9 mouse cellular contexts compared by ENCODE assay signal in genomic region chr9:117250036-117250830, GRCm38 (mm10).
DNase-seq lines count a peak whose midpoint lies in the region; ATAC-seq and TF ChIP-seq lines count a peak whose summit lies in the region.
"Had no signal": no experiment of that assay in that cellular context is flagged by ENCODE, and none has a peak within 500 bp of the region (broad histone marks: within the 10 kb centered on the region; RNA-seq: fewer than 3 reads in every experiment).

No protein-coding gene starts in this region.

- peaks cover 66% of the 10 kb centered on the region for H3K79me2 ChIP-seq in myocyte (ENCODE audit: control insufficient read depth, insufficient read depth)

- peak overlapping the region; percentile 65 for H3ac ChIP-seq in myocyte (ENCODE audit: control insufficient read depth, insufficient read length)

- peak overlapping the region; percentile 92; the same call in 1 of the 2 replicates for H3K27ac ChIP-seq in kidney, embryonic 14.5 days (ENCODE audit: low read depth, low read length)
- H3K27ac ChIP-seq in embryonic facial prominence, embryonic 11.5 days (replicated peaks; ENCODE audit: low read depth, low read length): peak overlapping the region; percentile 68; the same call in 1 of the 2 replicates
- peak overlapping the region; percentile 29; the same call in 1 of the 2 replicates for H3K27ac ChIP-seq in hindbrain, embryonic 16.5 days (ENCODE audit: low read depth, low read length)

- H3K4me2 ChIP-seq in kidney, embryonic 14.5 days (replicated peaks; ENCODE audit: low read depth, low read length): peak overlapping the region; percentile 55
- peak overlapping the region; percentile 64 for H3K4me2 ChIP-seq in embryonic facial prominence, embryonic 11.5 days (ENCODE audit: low read depth, low read length)
- H3K4me2 ChIP-seq in hindbrain, embryonic 16.5 days (ENCODE audit: low read length): peak overlapping the region; percentile 71
- H3K4me2 ChIP-seq in myocyte (ENCODE audit: low read depth): peak overlapping the region; percentile 81

- H3K9ac ChIP-seq in kidney, embryonic 14.5 days (ENCODE audit: low read depth, low read length): peak overlapping the region; percentile 84
- peak overlapping the region; percentile 81 for H3K9ac ChIP-seq in embryonic facial prominence, embryonic 11.5 days (replicated peaks; ENCODE audit: low read length)
- peak overlapping the region; percentile 72 for H3K9ac ChIP-seq in hindbrain, embryonic 16.5 days (ENCODE audit: low read depth, low read length)

- no peaks in the 10 kb centered on the region for H3K9me3 ChIP-seq in kidney, embryonic 14.5 days (ENCODE audit: control insufficient read depth, low read length)
- no peaks in the 10 kb centered on the region for H3K9me3 ChIP-seq in embryonic facial prominence, embryonic 11.5 days (replicated peaks; ENCODE audit: control insufficient read depth, low read length)
- H3K9me3 ChIP-seq in hindbrain, embryonic 16.5 days (ENCODE audit: control insufficient read depth, low read length): no peaks in the 10 kb centered on the region

- ATAC-seq in kidney, embryonic 14.5 days (ENCODE audit: low FRiP score, low TSS enrichment): no peak
- 0 out of 2 replicates have a peak, but pooled peaks have one; percentile 40 for ATAC-seq in embryonic facial prominence, embryonic 11.5 days (replicated peaks; ENCODE audit: insufficient number of reproducible peaks, low FRiP score, low TSS enrichment, low read depth)
- 0 out of 2 replicates have a peak, but pooled peaks have one; percentile 50 for ATAC-seq in hindbrain, embryonic 16.5 days

- no peaks in the 10 kb centered on the region for H3K36me3 ChIP-seq in kidney, embryonic 14.5 days (ENCODE audit: control insufficient read depth, insufficient read depth, low read length)
- H3K36me3 ChIP-seq in embryonic facial prominence, embryonic 11.5 days (replicated peaks; ENCODE audit: control insufficient read depth, insufficient read depth, low read depth, low read length): no peaks in the 10 kb centered on the region
- H3K36me3 ChIP-seq in hindbrain, embryonic 16.5 days (ENCODE audit: control insufficient read depth, insufficient read depth, low read length): no peaks in the 10 kb centered on the region
- no peaks in the 10 kb centered on the region for H3K36me3 ChIP-seq in myocyte (ENCODE audit: control insufficient read depth, insufficient read depth)

- DNase-seq in kidney, postnatal 36 days: no peak
- peak; percentile 39 for DNase-seq in embryonic facial prominence, embryonic 11.5 days (ENCODE audit: low spot score)
- DNase-seq in spleen, postnatal 10 days (ENCODE audit: low spot score in 2 of 2): no peak
- DNase-seq in layer of hippocampus, postnatal 25 days (ENCODE audit: extremely low spot score in 1 of 2, low spot score in 1 of 2): no peak
- DNase-seq in right cerebral cortex, postnatal 25 days: no peak
- DNase-seq: gastrocnemius, postnatal 14 days had no signal

- WGBS in kidney, embryonic 14.5 days: 15% methylated on average over 13 of the region's 13 CpGs
- 16% methylated on average over 13 of the region's 13 CpGs for whole genome bisulfite sequencing in embryonic facial prominence, embryonic 11.5 days
- WGBS in hindbrain, embryonic 16.5 days: 23% methylated on average over 13 of the region's 13 CpGs

- H3K4me1 ChIP-seq in kidney, embryonic 14.5 days (ENCODE audit: control insufficient read depth, insufficient read depth, low read length): peaks cover 33% of the 10 kb centered on the region
- no peaks in the 10 kb centered on the region for H3K4me1 ChIP-seq in embryonic facial prominence, embryonic 11.5 days (ENCODE audit: control insufficient read depth, insufficient read depth, low read length)
- peaks cover 19% of the 10 kb centered on the region for H3K4me1 ChIP-seq in hindbrain, embryonic 16.5 days (ENCODE audit: control insufficient read depth, insufficient read depth, low read depth, low read length)

- H3K27me3 ChIP-seq in kidney, embryonic 14.5 days (ENCODE audit: control insufficient read depth, insufficient read depth, low read length): no peaks in the 10 kb centered on the region
- no peaks in the 10 kb centered on the region for H3K27me3 ChIP-seq in embryonic facial prominence, embryonic 11.5 days (ENCODE audit: control insufficient read depth, insufficient read depth, low read length)
- no peaks in the 10 kb centered on the region for H3K27me3 ChIP-seq in hindbrain, embryonic 16.5 days (replicated peaks; ENCODE audit: control insufficient read depth, insufficient read depth, low read length)
- no peaks in the 10 kb centered on the region for H3K27me3 ChIP-seq in myocyte (ENCODE audit: control insufficient read depth, insufficient read depth, insufficient read length)

- H3K4me3 ChIP-seq in kidney, embryonic 14.5 days (ENCODE audit: low read length): peak overlapping the region; percentile 76
- peak overlapping the region; percentile 58 for H3K4me3 ChIP-seq in embryonic facial prominence, embryonic 11.5 days (ENCODE audit: low read depth, low read length)
- H3K4me3 ChIP-seq in hindbrain, embryonic 16.5 days (ENCODE audit: low read length): peak overlapping the region; percentile 60
- peak overlapping the region; percentile 85 for H3K4me3 ChIP-seq in myocyte

- TF ChIP-seq POLR2A in myocyte (IDR thresholded peaks at IDR 0.05; ENCODE audit: insufficient read length, low read depth): peak; percentile 40

TF ChIP-seq in myocyte, 11 proteins besides CTCF, POLR2A, EP300 and RAD21:
- no peak for TF ChIP-seq POLR2AphosphoS2 (IDR thresholded peaks at IDR 0.05; ENCODE audit: insufficient read length, low read depth)
- no peak for TF ChIP-seq MAX (IDR thresholded peaks at IDR 0.05; ENCODE audit: low read depth)
- no peak for TF ChIP-seq TCF12 (IDR thresholded peaks at IDR 0.05; ENCODE audit: insufficient read depth, poor library complexity, severe bottlenecking)
- no peak for TF ChIP-seq MYOD1 (IDR thresholded peaks at IDR 0.05; ENCODE audit: control insufficient read depth in 1 of 3, insufficient read length in 2 of 3, low read depth in 2 of 3)
- TF ChIP-seq MYOG (IDR thresholded peaks at IDR 0.05; ENCODE audit: control insufficient read depth in 1 of 3, insufficient read depth in 1 of 3, insufficient read length in 2 of 3, low read depth in 2 of 3): no peak
- no peak for TF ChIP-seq E2F4 (IDR thresholded peaks at IDR 0.05; ENCODE audit: insufficient read depth)
- no peak for TF ChIP-seq REST (IDR thresholded peaks at IDR 0.05; ENCODE audit: insufficient read depth, insufficient read length)
- no peak for TF ChIP-seq CEBPB (IDR thresholded peaks at IDR 0.05; ENCODE audit: insufficient read depth, poor library complexity, severe bottlenecking)
- TF ChIP-seq TCF3 (IDR thresholded peaks at IDR 0.05; ENCODE audit: insufficient read length, low read depth): no peak
- TF ChIP-seq SRF (IDR thresholded peaks at IDR 0.05; ENCODE audit: control insufficient read depth, insufficient read length, low read depth): no peak
- TF ChIP-seq USF1 (IDR thresholded peaks at IDR 0.05; ENCODE audit: low read depth): no peak

Comparison
In these comparisons a context has a peak if more than half of its experiments do, and no peak if none do; other contexts are left out.
1. H3K27ac ChIP-seq: peak in every context shown above with its lines; median percentile 92 in kidney, embryonic 14.5 days; 68 in embryonic facial prominence, embryonic 11.5 days; 29 in hindbrain, embryonic 16.5 days.